Mouse (Mus musculus) E14TG2a.4 (cell line): Measurements from ENCODE around the gene Snx11.

Experiments used
- H3K27me3 ChIP-seq: 2 replicates; pipeline ENCODE4 v1.6.1; 2014; ENCODE audit warnings: low read length, control low read depth; ENCODE audit not compliant: insufficient read depth
- H3K36me3 ChIP-seq: 2 replicates; pipeline ENCODE4 v1.6.1; 2014; ENCODE audit warnings: low read length, control low read depth; ENCODE audit not compliant: insufficient read depth
- H3K4me1 ChIP-seq: replicated peaks from 2 replicates; pipeline ENCODE4 v1.6.1; 2014; ENCODE audit warnings: low read depth, low read length, control low read depth
- H3K4me3 ChIP-seq: replicated peaks from 2 replicates; pipeline ENCODE4 v1.5.1; 2014; ENCODE audit warnings: mild to moderate bottlenecking, low read length
- H3K9me3 ChIP-seq: 2 replicates; pipeline ENCODE4 v1.6.1; 2014; ENCODE audit warnings: low read length, control low read depth
- CTCF ChIP-seq: conservative IDR thresholded peaks from 2 replicates; pipeline ENCODE4 v1.5.1; 2014; ENCODE audit warnings: low read length
- NANOG ChIP-seq: IDR thresholded peaks from 2 replicates; pipeline ENCODE4 v1.6.1; 2014; ENCODE audit warnings: borderline replicate concordance, low read length, mixed read lengths
- POU5F1 ChIP-seq: IDR thresholded peaks from 2 replicates; pipeline ENCODE4 v1.6.1; 2014; ENCODE audit warnings: low read length, borderline replicate concordance

Snx11 gene

DNA sequence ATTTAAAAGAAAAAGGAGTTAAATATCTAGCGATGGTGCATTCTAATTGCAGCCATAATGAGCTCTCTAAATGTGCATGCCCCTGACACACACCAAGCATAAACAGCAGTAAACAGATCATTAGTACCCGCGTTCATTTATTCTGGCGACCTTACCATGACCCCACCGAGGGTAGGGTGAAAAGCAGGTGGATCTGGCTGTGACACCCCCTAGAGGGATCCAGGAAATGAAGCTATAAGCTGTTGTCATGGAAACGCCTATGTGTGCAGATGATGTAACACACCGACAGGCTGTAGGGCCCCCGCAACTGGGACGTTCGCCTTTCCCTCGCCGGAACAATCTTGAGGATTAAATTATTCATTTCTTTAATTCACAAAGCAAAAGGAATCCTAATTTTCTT is 35.4 kb downstream of the Snx11 start:
- peaks cover 36% of the 10 kb centered on the region for H3K4me1 ChIP-seq
- peaks cover 7% of the 10 kb centered on the region for H3K27me3 ChIP-seq
- H3K9me3 ChIP-seq: no peaks in the 10 kb centered on the region
- H3K36me3 ChIP-seq: no peaks in the 10 kb centered on the region
- TF ChIP-seq CTCF: no peak
- TF ChIP-seq POU5F1: no peak
- TF ChIP-seq NANOG: no peak
- H3K4me3 ChIP-seq: 0 out of 2 replicates have a peak overlapping the region, but pooled peaks have one; percentile 7

DNA sequence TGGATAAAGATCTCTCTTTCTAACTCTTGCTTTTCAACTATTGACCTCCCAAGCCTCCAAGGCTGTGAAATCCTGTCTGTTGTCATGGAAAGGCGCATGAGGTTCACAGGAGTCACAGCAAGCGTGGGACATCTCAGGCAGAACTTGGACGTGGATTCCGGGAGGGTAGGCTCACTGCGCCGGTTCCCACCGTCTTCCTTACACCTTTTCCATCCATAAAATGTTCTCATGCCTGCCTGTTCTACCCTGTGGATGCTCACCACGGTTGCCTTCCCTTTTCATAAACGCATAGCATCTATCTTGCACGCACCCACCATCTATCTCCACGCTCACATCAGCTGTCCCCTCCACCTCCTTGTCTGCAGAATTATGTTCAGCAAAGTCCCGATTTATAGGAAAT is 36.6 kb downstream of the Snx11 start:
- Histone ChIP-seq H3K9me3 (no peaks in the 10 kb centered on the region), H3K4me1 (peaks cover 40% of the 10 kb centered on the region), H3K36me3 (no peaks in the 10 kb centered on the region), H3K4me3 (no peak overlapping the region), H3K27me3 (peaks cover 14% of the 10 kb centered on the region)
- no peak for TF ChIP-seq CTCF
- TF ChIP-seq POU5F1: no peak
- TF ChIP-seq NANOG: no peak

DNA sequence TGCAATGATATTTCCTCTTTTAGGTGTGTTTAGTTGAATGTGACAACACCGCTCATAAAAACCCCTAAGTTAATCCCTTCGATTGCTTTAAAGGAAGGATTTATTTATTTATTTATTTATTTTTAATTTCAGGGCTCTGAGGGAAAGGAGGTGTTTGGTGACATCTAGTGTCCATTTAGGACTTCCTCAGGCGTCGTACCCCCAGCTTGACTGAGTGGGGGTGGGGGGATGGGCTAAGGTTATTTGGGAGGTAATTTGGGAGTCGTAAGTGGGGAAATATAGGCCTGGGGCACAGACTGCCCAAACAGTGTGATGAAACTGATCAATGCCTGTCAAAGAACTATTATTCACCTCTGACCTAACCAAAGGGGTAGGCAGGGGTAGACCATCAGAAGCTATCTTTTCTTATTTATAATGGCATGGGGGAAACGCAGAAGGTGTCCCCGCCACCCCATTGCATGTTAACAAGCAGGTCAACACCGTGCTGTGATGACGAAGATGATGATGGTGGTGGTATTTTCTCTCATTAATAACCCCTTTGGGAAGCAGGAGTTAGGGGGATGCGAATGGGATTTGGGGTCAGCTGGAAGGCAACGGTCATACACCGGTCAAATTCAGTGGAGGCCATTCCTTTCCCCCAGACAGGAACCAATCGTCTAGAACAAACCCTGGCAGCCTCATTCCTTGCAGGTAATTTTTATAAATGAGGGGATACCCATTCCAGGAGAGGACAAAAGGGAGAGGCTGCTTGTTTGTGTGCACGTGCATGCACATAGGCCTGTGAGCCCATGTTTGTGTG is 39.5 kb downstream of the Snx11 start:
- no peaks in the 10 kb centered on the region for H3K36me3 ChIP-seq
- peaks cover 7% of the 10 kb centered on the region for H3K9me3 ChIP-seq
- H3K4me3 ChIP-seq: no peak overlapping the region
- TF ChIP-seq POU5F1 (no peak), CTCF (peak; percentile 12; the same call in 1 of the 2 replicates)
- H3K4me1 ChIP-seq: peaks cover 39% of the 10 kb centered on the region
- H3K27me3 ChIP-seq: peaks cover 20% of the 10 kb centered on the region

- peaks cover 7% of the 10 kb centered on the region for H3K9me3 ChIP-seq
- TF ChIP-seq NANOG (no peak), CTCF (no peak), POU5F1 (no peak)
- peak overlapping the region; percentile 61 for H3K4me3 ChIP-seq
- H3K27me3 ChIP-seq: peaks cover 24% of the 10 kb centered on the region
- peaks cover 33% of the 10 kb centered on the region for H3K4me1 ChIP-seq
- H3K36me3 ChIP-seq: no peaks in the 10 kb centered on the region
Measured at GRCm38 (mm10) chr11:96736361-96736760, 41.0 kb downstream of the Snx11 start.

DNA sequence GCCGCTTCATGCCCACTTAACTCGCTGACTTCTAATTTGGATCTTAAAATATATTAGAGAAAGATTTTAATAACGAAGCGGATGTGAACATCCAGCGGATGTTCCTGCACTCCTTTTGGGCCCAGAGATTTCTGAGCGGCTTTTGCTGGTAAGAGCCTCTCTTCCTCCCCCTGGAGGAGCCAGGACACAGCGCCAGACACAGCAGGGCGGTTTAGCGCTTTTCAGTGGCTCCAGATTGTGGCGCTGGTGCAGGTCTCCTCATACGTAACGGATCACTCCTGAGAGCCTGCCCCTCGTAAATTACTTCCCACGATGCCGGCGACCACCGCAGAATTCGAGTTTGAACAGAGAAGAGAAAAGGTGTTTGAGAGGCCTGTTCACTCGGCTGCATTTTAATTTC is 41.5 kb downstream of the Snx11 start:
- TF ChIP-seq CTCF (peak; percentile 30; the same call in 1 of the 2 replicates), NANOG (no peak)
- peaks cover 28% of the 10 kb centered on the region for H3K4me1 ChIP-seq
- peak overlapping the region; percentile 61 for H3K4me3 ChIP-seq
- peaks cover 7% of the 10 kb centered on the region for H3K9me3 ChIP-seq
- peaks cover 24% of the 10 kb centered on the region for H3K27me3 ChIP-seq
- no peaks in the 10 kb centered on the region for H3K36me3 ChIP-seq

DNA sequence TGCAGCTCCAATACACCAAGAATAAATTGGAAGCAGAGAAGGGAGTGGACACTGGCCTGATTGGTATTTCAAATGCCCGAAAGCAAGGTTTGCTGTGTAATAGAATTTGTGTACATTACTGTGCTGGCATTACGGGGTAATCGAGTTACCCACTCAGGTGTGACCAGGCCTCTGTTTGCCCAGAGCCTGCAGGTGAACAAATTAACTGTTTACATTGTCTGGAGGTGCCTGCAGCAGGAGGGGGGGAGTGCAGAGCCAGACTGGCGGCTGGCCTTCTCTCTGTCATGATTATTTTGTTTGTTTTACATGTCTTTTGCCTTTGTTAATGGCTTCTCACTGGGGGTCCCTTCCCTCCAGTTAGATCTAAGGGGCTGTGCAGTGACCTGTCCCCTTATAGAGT is 44.7 kb downstream of the Snx11 start:
- H3K36me3 ChIP-seq: no peaks in the 10 kb centered on the region
- no peak overlapping the region for H3K4me3 ChIP-seq
- peaks cover 36% of the 10 kb centered on the region for H3K27me3 ChIP-seq
- peaks cover 7% of the 10 kb centered on the region for H3K9me3 ChIP-seq
- TF ChIP-seq NANOG (no peak), CTCF (no peak), POU5F1 (no peak)
- H3K4me1 ChIP-seq: peaks cover 32% of the 10 kb centered on the region

DNA sequence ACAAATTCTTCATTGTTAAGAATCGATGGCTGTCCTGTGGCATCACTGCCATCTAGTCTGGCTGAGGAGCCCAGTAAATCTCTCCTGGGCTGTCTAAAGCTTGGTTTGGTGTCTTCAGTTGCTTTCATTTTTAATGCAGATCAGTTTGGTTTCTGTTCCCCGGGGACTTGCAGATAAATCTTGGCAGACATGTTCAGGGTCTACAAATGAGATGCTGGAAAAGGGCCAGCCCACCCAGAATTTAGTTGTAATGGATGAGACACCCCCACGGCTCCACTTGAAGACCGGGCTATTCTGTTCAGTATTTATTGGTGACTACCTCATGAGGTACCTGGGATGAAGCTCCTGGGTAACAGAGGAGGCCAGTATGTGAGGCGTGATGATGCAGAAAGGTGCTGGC is 47.0 kb downstream of the Snx11 start:
- Histone ChIP-seq H3K9me3 (peaks cover 7% of the 10 kb centered on the region), H3K4me1 (peaks cover 35% of the 10 kb centered on the region), H3K36me3 (no peaks in the 10 kb centered on the region), H3K27me3 (peaks cover 27% of the 10 kb centered on the region), H3K4me3 (no peak overlapping the region)
- no peak for TF ChIP-seq NANOG
- TF ChIP-seq CTCF: no peak
- TF ChIP-seq POU5F1: no peak

DNA sequence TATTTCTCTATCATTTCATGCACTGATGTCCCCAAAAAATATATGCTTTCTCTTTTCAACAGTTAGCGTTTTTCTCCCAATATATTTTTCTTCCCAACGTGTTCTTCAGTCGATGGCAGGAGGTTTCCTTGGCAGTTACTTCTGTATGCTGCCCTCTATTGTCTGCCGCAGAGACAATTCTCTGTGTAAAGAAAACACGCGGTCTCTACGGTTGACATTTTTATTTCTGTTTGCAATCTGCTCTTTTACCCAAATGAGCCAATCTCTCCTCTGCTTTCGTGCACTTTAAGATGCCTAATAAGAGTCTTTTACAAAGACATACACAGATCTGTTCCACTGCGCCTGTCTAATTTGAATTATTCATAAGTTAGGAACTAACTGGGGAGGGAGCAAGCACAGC is 47.9 kb downstream of the Snx11 start:
- TF ChIP-seq CTCF: peak; percentile 11; the same call in 1 of the 2 replicates
- TF ChIP-seq POU5F1: no peak

DNA sequence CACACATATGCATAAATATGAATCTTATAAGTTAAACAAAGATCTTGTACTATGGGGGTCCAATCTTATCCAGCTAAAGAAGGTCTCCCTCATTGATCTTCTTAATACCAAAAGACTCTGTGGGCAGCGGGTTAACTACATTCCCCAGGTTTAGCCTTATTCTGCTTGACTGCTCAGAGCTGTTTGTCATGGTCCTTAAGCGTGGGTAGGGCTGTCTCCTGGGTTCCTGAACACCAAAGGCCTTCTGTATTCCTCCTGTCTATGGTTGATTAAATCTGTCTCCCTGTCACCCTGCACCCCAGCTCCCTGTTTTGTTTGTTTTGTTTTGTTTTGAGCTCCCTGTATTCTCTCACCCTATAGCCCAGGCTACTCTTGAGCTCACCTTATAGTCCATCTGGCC is 48.8 kb downstream of the Snx11 start:
- H3K9me3 ChIP-seq: peaks cover 2% of the 10 kb centered on the region
- no peak overlapping the region for H3K4me3 ChIP-seq
- peaks cover 25% of the 10 kb centered on the region for H3K27me3 ChIP-seq
- TF ChIP-seq CTCF: no peak
- no peak for TF ChIP-seq NANOG
- no peak for TF ChIP-seq POU5F1
- H3K36me3 ChIP-seq: no peaks in the 10 kb centered on the region
- peaks cover 43% of the 10 kb centered on the region for H3K4me1 ChIP-seq

More for the DNA sequence above, 47.9 kb downstream of the Snx11 start:
- peaks cover 38% of the 10 kb centered on the region for H3K4me1 ChIP-seq
- H3K36me3 ChIP-seq: no peaks in the 10 kb centered on the region
- H3K4me3 ChIP-seq: no peak overlapping the region
- H3K9me3 ChIP-seq: peaks cover 7% of the 10 kb centered on the region
- H3K27me3 ChIP-seq: peaks cover 27% of the 10 kb centered on the region
